Mouse (Mus musculus) A20 (cell line): ENCODE data around the gene Edf1.

Source experiments
- DNase-seq: peaks from one replicate; pipeline ENCODE4 v3.0.0-alpha.2; 2011; ENCODE audit warnings: low read depth, low spot score

The Edf1 gene

GRCm38 (mm10) chr2:25581901-25582301 lies 24.3 kb downstream of the Edf1 start:
- peak; percentile 69 for DNase-seq

GRCm38 (mm10) chr2:25582466-25583119 lies 24.9 kb downstream of the Edf1 start:
- DNase-seq = peak; percentile 22

GRCm38 (mm10) chr2:25583120-25583481 lies 25.5 kb downstream of the Edf1 start:
- no peak for DNase-seq

- no peak for DNase-seq
These were observed 25.9 kb downstream of the Edf1 start for GRCm38 (mm10) chr2:25583571-25583970.

- no peak for DNase-seq
These were observed 26.5 kb downstream of the Edf1 start for GRCm38 (mm10) chr2:25584152-25584551.

GRCm38 (mm10) chr2:25584856-25585255 lies 27.2 kb downstream of the Edf1 start:
- DNase-seq = no peak

GRCm38 (mm10) chr2:25585601-25586000 lies 28.0 kb downstream of the Edf1 start:
- no peak for DNase-seq

- no peak for DNase-seq
These were observed 29.6 kb downstream of the Edf1 start for GRCm38 (mm10) chr2:25587290-25587689.

- no peak for DNase-seq
These were observed 30.7 kb downstream of the Edf1 start for GRCm38 (mm10) chr2:25588227-25588907.

GRCm38 (mm10) chr2:25591863-25592262 lies 34.2 kb downstream of the Edf1 start:
- DNase-seq = peak; percentile 48

- no peak for DNase-seq
These were observed 39.3 kb downstream of the Edf1 start for GRCm38 (mm10) chr2:25596765-25597510.

- no peak for DNase-seq
These were observed 41.1 kb downstream of the Edf1 start for GRCm38 (mm10) chr2:25598749-25599148.

GRCm38 (mm10) chr2:25600037-25600436 lies 42.4 kb downstream of the Edf1 start:
- DNase-seq = no peak

- no peak for DNase-seq
These were observed 44.9 kb downstream of the Edf1 start for GRCm38 (mm10) chr2:25602526-25602925.

- peak; percentile 94 for DNase-seq
These were observed 50.3 kb downstream of the Edf1 start, which contains the start of gene Rabl6 for GRCm38 (mm10) chr2:25607761-25608622. Gene Rabl6, minus strand, starts transcription at chr2:25608521.

- no peak for DNase-seq
These were observed 51.0 kb downstream of the Edf1 start for GRCm38 (mm10) chr2:25608671-25609070.
